Mouse (Mus musculus) kidney, postnatal 0 days (tissue): ENCODE results near the gene Nlk. TPM values are rescaled to one million over a fixed set of nuclear protein-coding genes. Genes with fewer than 3 reads are reported as not detected.

Source experiments
- ATAC-seq: fragments of 200-750 bp; cut with Nextera tagmentation; replicated peaks from 2 replicates; pipeline ENCODE4 v1.8.0; 2017; ENCODE audit warnings: low read depth, moderate number of reproducible peaks, moderate TSS enrichment, moderate library complexity; ENCODE audit not compliant: low FRiP score
- DNase-seq: peaks from one replicate; pipeline ENCODE4 v3.0.0-alpha.2; 2016; ENCODE audit warnings: low spot score
- H3K27ac ChIP-seq: fragments of 300-500 bp; sonication (generic); 2 replicates; pipeline ENCODE4 v1.5.1; 2014; ENCODE audit warnings: mild to moderate bottlenecking
- H3K27me3 ChIP-seq: fragments of 300-500 bp; sonication (generic); 2 replicates; pipeline ENCODE4 v1.6.1; 2014; ENCODE audit warnings: low read length, mixed read lengths; ENCODE audit not compliant: insufficient read depth
- H3K36me3 ChIP-seq: fragments of 300-500 bp; sonication (generic); 2 replicates; pipeline ENCODE4 v1.6.1; 2014; ENCODE audit warnings: low read length, mixed read lengths; ENCODE audit not compliant: insufficient read depth
- H3K4me1 ChIP-seq: fragments of 300-500 bp; sonication (generic); replicated peaks from 2 replicates; pipeline ENCODE4 v1.6.1; 2014; ENCODE audit warnings: antibody characterized with exemption, low read length, mixed read lengths; ENCODE audit not compliant: insufficient read depth
- H3K4me2 ChIP-seq: fragments of 300-500 bp; sonication (generic); 2 replicates; pipeline ENCODE4 v1.6.1; 2014; ENCODE audit warnings: mild to moderate bottlenecking, low read length, moderate library complexity, mixed read lengths
- H3K4me3 ChIP-seq: fragments of 300-500 bp; sonication (generic); replicated peaks from 2 replicates; pipeline ENCODE4 v1.5.1; 2014; ENCODE audit warnings: low read depth, low read length
- H3K9ac ChIP-seq: fragments of 300-500 bp; sonication (generic); 2 replicates; pipeline ENCODE4 v1.6.1; 2014; ENCODE audit warnings: low read depth, low read length
- H3K9me3 ChIP-seq: fragments of 300-500 bp; sonication (generic); replicated peaks from 2 replicates; pipeline ENCODE4 v1.6.1; 2016; ENCODE audit warnings: low read length, inconsistent platforms, mixed read lengths
- CTCF ChIP-seq: IDR thresholded peaks from 2 replicates; pipeline ENCODE4 v1.5.1; 2016; ENCODE audit warnings: antibody characterized with exemption, low read depth, mild to moderate bottlenecking, moderate library complexity
- WGBS: fragments of 180-500 bp; shearing (Covaris S2); extraction: QIAGEN DNeasy Blood & Tissue Kit; methylation state at CpG from one replicate; pipeline ENCODE4 v1.1.7; 2014; 5-methylcytosine and 5-hydroxymethylcytosine counted together
- polyA plus RNA-seq: library from polyadenylated mRNA; unstranded; fragments of >200 nt; fragmentation: Nextera tagmentation; extraction: Ambion mirVana; gene quantifications from 2 replicates; pipeline ENCODE4 v1.2.1, GENCODE M21; 2015

The Nlk gene
- polyA plus RNA-seq, 1 experiment from 2014 or later = 20.8 TPM

DNA sequence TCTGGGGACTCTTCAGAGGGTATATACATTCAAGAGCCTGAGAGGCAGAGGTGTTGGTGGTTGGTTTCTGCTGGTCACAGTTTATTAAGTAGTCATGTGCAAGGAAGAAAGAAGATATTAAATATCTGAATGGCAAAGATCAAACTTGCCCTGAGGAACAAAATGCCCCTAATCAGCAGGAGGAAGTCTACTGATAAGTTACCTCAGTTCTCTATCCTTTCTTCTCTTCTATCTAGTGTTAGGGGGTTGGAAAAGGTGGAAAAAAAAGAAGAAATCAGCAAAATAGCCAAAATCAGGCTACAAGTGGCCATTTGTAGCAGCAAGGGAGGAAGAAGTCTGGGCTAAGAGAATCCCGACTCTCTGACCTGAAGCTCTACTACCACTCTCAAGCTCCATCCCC, 92.3 kb downstream of the Nlk start:
- TF ChIP-seq CTCF = no peak
- no peak overlapping the region for H3K4me2 ChIP-seq
- no peak overlapping the region for H3K27ac ChIP-seq
- no peaks in the 10 kb centered on the region for H3K9me3 ChIP-seq
- H3K9ac ChIP-seq = no peak overlapping the region
- 90% methylated on average over 1 of the region's 1 CpGs for WGBS
- no peak overlapping the region for H3K4me3 ChIP-seq
- no peaks in the 10 kb centered on the region for H3K36me3 ChIP-seq
- H3K4me1 ChIP-seq = no peaks in the 10 kb centered on the region
- no peaks in the 10 kb centered on the region for H3K27me3 ChIP-seq
- ATAC-seq (no peak), DNase-seq (no peak)

- no peaks in the 10 kb centered on the region for H3K9me3 ChIP-seq
- DNase-seq (no peak), ATAC-seq (no peak)
- no peak overlapping the region for H3K27ac ChIP-seq
- H3K4me3 ChIP-seq = no peak overlapping the region
- H3K9ac ChIP-seq = no peak overlapping the region
- no peak for TF ChIP-seq CTCF
- no peaks in the 10 kb centered on the region for H3K4me1 ChIP-seq
- H3K36me3 ChIP-seq = no peaks in the 10 kb centered on the region
- no peaks in the 10 kb centered on the region for H3K27me3 ChIP-seq
- WGBS = 77% methylated on average over 3 of the region's 3 CpGs
- H3K4me2 ChIP-seq = no peak overlapping the region
Observed at GRCm38 (mm10) chr11:78602781-78603180, 94.4 kb downstream of the Nlk start.

GRCm38 (mm10) chr11:78600926-78601590, 96.1 kb downstream of the Nlk start:
- H3K9me3 ChIP-seq = no peaks in the 10 kb centered on the region
- DNase-seq = no peak
- no peak overlapping the region for H3K4me2 ChIP-seq
- no peak overlapping the region for H3K4me3 ChIP-seq
- TF ChIP-seq CTCF = no peak
- H3K27ac ChIP-seq = no peak overlapping the region
- no peaks in the 10 kb centered on the region for H3K27me3 ChIP-seq
- H3K36me3 ChIP-seq = no peaks in the 10 kb centered on the region
- no peaks in the 10 kb centered on the region for H3K4me1 ChIP-seq
- no peak for ATAC-seq
- no peak overlapping the region for H3K9ac ChIP-seq
- WGBS = 54% methylated on average over 4 of the region's 4 CpGs

GRCm38 (mm10) chr11:78600496-78600895, 96.7 kb downstream of the Nlk start:
- Histone ChIP-seq H3K4me2 (no peak overlapping the region), H3K9me3 (no peaks in the 10 kb centered on the region), H3K4me3 (no peak overlapping the region), H3K9ac (no peak overlapping the region), H3K27ac (no peak overlapping the region), H3K27me3 (no peaks in the 10 kb centered on the region), H3K4me1 (no peaks in the 10 kb centered on the region), H3K36me3 (peaks cover 5% of the 10 kb centered on the region; the same call in 1 of the 2 replicates)
- 59% methylated on average over 3 of the region's 3 CpGs for WGBS
- DNase-seq (no peak), ATAC-seq (no peak)
- TF ChIP-seq CTCF = no peak

GRCm38 (mm10) chr11:78600051-78600450, 97.1 kb downstream of the Nlk start:
- Histone ChIP-seq H3K4me1 (no peaks in the 10 kb centered on the region), H3K4me2 (no peak overlapping the region), H3K9ac (no peak overlapping the region), H3K27me3 (no peaks in the 10 kb centered on the region), H3K4me3 (no peak overlapping the region), H3K27ac (no peak overlapping the region), H3K36me3 (peaks cover 6% of the 10 kb centered on the region; the same call in 1 of the 2 replicates), H3K9me3 (no peaks in the 10 kb centered on the region)
- 62% methylated on average over 4 of the region's 4 CpGs for WGBS
- TF ChIP-seq CTCF = no peak
- DNase-seq = no peak
- no peak for ATAC-seq

DNA sequence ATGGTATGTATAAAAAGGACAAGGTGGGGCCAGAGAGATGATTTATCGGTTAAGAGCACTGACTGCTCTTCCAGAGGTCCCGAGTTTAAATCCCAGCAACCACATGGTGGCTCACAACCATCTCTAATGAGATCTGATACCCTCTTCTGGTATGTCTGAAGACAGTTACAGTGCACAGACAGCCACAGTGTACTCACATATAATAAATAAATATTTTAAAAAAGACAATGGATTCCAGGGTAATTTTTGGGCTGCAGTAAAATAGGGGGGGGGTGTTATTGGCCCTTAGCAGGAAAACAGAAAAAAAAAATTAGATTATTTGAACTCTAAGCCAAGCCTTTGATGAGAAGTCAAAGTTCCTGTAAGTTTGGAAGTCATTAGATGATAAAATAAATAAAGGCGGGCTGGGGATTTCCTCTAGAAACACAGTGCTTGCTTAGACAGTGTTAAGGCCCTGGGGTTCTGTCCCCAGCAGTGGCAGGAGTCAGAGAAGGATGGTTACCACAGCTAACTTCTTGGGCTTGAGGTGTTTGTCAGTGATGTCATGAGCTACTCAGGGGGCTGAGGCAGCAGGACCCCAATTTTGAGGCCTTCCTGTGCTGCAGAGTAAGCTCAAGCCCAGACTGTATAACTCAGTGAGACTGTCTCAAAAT, 98.3 kb downstream of the Nlk start:
- Histone ChIP-seq H3K27ac (no peak overlapping the region), H3K9me3 (no peaks in the 10 kb centered on the region), H3K4me3 (no peak overlapping the region), H3K27me3 (no peaks in the 10 kb centered on the region), H3K4me2 (no peak overlapping the region), H3K9ac (no peak overlapping the region), H3K4me1 (no peaks in the 10 kb centered on the region), H3K36me3 (peaks cover 6% of the 10 kb centered on the region; the same call in 1 of the 2 replicates)
- DNase-seq = no peak
- WGBS = 71% methylated on average over 3 of the region's 3 CpGs
- ATAC-seq = no peak
- TF ChIP-seq CTCF = no peak
